Mouse (Mus musculus) intestine, embryonic 15.5 days (tissue): Measurements from ENCODE around the gene Slc5a11. TPM values are rescaled to one million over a fixed set of nuclear protein-coding genes. Genes with fewer than 3 reads are reported as not detected.
A peak's percentile ranks its signal among the peaks of the same experiment; 100 is the strongest.

ENCODE experiments used
- ATAC-seq: fragments of 200-750 bp; cut with Nextera tagmentation; 2 replicates; pipeline ENCODE4 v1.8.0; 2017; ENCODE audit warnings: moderate TSS enrichment, moderate library complexity
- H3K27ac ChIP-seq: fragments of 300-500 bp; sonication (generic); 2 replicates; pipeline ENCODE4 v1.5.1; 2015; ENCODE audit warnings: mild to moderate bottlenecking, inconsistent platforms
- H3K27me3 ChIP-seq: fragments of 300-500 bp; sonication (generic); replicated peaks from 2 replicates; pipeline ENCODE4 v1.6.1; 2015; ENCODE audit warnings: inconsistent platforms
- H3K36me3 ChIP-seq: fragments of 300-500 bp; sonication (generic); 2 replicates; pipeline ENCODE4 v1.6.1; 2015; ENCODE audit warnings: inconsistent platforms
- H3K4me1 ChIP-seq: fragments of 300-500 bp; sonication (generic); replicated peaks from 2 replicates; pipeline ENCODE4 v1.6.1; 2015; ENCODE audit warnings: inconsistent platforms
- H3K4me2 ChIP-seq: fragments of 300-500 bp; sonication (generic); replicated peaks from 2 replicates; pipeline ENCODE4 v1.6.1; 2015; ENCODE audit warnings: mild to moderate bottlenecking, inconsistent platforms
- H3K4me3 ChIP-seq: fragments of 300-500 bp; sonication (generic); replicated peaks from 2 replicates; pipeline ENCODE4 v1.5.1; 2015; ENCODE audit warnings: inconsistent platforms
- H3K9ac ChIP-seq: fragments of 300-500 bp; sonication (generic); 2 replicates; pipeline ENCODE4 v1.6.1; 2015; ENCODE audit warnings: inconsistent platforms
- H3K9me3 ChIP-seq: fragments of 300-500 bp; sonication (generic); 2 replicates; pipeline ENCODE4 v1.6.1; 2016; ENCODE audit warnings: inconsistent platforms
- WGBS: fragments of 180-500 bp; shearing (Covaris S2); methylation state at CpG from one replicate; pipeline ENCODE4 v1.1.7; 2015; 5-methylcytosine and 5-hydroxymethylcytosine counted together
- polyA plus RNA-seq: library from polyadenylated mRNA; unstranded; fragments of >200 nt; fragmentation: Nextera tagmentation; extraction: Ambion mirVana; gene quantifications from 2 replicates; pipeline ENCODE4 v1.2.1, GENCODE M21; 2015

The Slc5a11 gene
- polyA plus RNA-seq, 1 experiment from 2014 or later = 12.7 TPM

- Histone ChIP-seq H3K9me3 (no peaks in the 10 kb centered on the region), H3K27ac (no peak overlapping the region), H3K4me1 (no peaks in the 10 kb centered on the region), H3K9ac (no peak overlapping the region), H3K27me3 (no peaks in the 10 kb centered on the region), H3K4me2 (no peak overlapping the region), H3K36me3 (peaks cover 45% of the 10 kb centered on the region), H3K4me3 (no peak overlapping the region)
- WGBS = 90% methylated on average over 12 of the region's 12 CpGs
- ATAC-seq = no peak
Observed at GRCm38 (mm10) chr7:123193201-123193600, 21.4 kb upstream of the Slc5a11 start.

GRCm38 (mm10) chr7:123194696-123195095 lies 19.9 kb upstream of the Slc5a11 start:
- no peak for ATAC-seq
- H3K36me3 ChIP-seq = peaks cover 34% of the 10 kb centered on the region
- WGBS = 91% methylated on average over 8 of the region's 8 CpGs

GRCm38 (mm10) chr7:123196432-123196831 lies 18.1 kb upstream of the Slc5a11 start:
- WGBS = 74% methylated on average over 5 of the region's 5 CpGs
- Histone ChIP-seq H3K27me3 (no peaks in the 10 kb centered on the region), H3K4me1 (no peaks in the 10 kb centered on the region), H3K4me2 (no peak overlapping the region), H3K4me3 (no peak overlapping the region), H3K27ac (no peak overlapping the region), H3K36me3 (peaks cover 21% of the 10 kb centered on the region), H3K9ac (no peak overlapping the region), H3K9me3 (no peaks in the 10 kb centered on the region)
- peak; percentile 55 for ATAC-seq

More at GRCm38 (mm10) chr7:123194696-123195095, 19.9 kb upstream of the Slc5a11 start:
- H3K27ac ChIP-seq = no peak overlapping the region
- no peak overlapping the region for H3K9ac ChIP-seq
- H3K4me2 ChIP-seq = no peak overlapping the region
- H3K4me3 ChIP-seq = no peak overlapping the region
- no peaks in the 10 kb centered on the region for H3K27me3 ChIP-seq
- H3K4me1 ChIP-seq = no peaks in the 10 kb centered on the region
- H3K9me3 ChIP-seq = no peaks in the 10 kb centered on the region

DNA sequence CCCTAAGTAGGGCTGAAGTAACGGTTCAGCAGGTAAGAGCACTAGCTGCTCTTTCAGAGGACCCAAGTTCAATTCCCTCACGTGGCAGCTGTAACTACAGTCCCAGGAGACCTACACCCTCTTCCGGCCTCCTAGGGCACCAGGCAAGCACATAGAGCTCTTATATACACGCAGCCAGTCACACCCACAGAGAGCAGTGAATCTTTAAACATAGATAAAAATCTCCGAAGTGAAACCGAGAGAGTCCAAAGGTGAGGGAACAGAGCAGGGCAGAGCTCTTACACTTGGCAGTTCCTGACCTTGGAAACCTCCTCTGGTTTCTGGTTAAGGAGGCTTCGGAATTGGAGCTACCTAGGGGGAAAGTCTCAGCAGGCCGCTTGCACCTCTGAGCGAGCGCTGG lies 15.9 kb upstream of the Slc5a11 start:
- H3K27ac ChIP-seq = peak overlapping the region; percentile 44
- peak; percentile 83 for ATAC-seq
- WGBS = 40% methylated on average over 10 of the region's 10 CpGs

GRCm38 (mm10) chr7:123199151-123199550 lies 15.4 kb upstream of the Slc5a11 start:
- H3K4me3 ChIP-seq = no peak overlapping the region
- no peak overlapping the region for H3K4me2 ChIP-seq
- H3K27me3 ChIP-seq = no peaks in the 10 kb centered on the region
- H3K36me3 ChIP-seq = 0 out of 2 replicates have a peak, but pooled peaks cover 3% of the 10 kb centered on the region
- no peaks in the 10 kb centered on the region for H3K4me1 ChIP-seq
- H3K9ac ChIP-seq = no peak overlapping the region
- ATAC-seq = peak; percentile 21; the same call in 1 of the 2 replicates
- WGBS = 65% methylated on average over 3 of the region's 3 CpGs
- H3K9me3 ChIP-seq = no peaks in the 10 kb centered on the region
- H3K27ac ChIP-seq = peak overlapping the region; percentile 44

More for the DNA sequence above, 15.9 kb upstream of the Slc5a11 start:
- Histone ChIP-seq H3K9ac (no peak overlapping the region), H3K27me3 (no peaks in the 10 kb centered on the region), H3K4me2 (no peak overlapping the region), H3K9me3 (no peaks in the 10 kb centered on the region), H3K36me3 (0 out of 2 replicates have a peak, but pooled peaks cover 3% of the 10 kb centered on the region), H3K4me1 (no peaks in the 10 kb centered on the region), H3K4me3 (no peak overlapping the region)

DNA sequence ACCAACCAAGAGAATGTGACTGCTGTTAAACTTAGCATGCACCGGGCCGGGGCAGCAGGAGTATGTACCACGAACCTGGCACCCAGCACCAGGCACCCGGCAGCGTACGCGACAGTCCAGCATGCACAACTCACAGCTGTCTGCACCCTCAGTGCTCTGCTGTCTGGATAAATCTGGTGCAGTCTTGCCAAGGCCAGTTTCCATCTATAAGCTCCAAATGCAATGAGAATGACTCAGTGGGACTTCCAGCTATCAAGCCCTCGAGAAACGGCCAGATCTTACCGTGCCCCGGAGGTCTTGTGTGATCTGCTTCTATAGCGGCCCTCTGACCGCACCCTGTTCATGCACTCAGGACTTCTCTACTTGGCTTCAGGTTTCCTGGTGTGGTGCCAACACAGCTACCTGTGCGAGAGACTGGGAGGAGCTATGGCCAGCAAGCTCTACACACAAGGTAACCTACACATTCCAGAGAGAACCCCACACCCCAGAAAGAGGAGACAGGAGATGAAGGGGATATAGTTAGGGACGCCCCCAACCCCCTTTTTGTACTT lies 14.8 kb upstream of the Slc5a11 start:
- Histone ChIP-seq H3K9me3 (no peaks in the 10 kb centered on the region), H3K27me3 (no peaks in the 10 kb centered on the region), H3K4me3 (no peak overlapping the region), H3K27ac (no peak overlapping the region), H3K9ac (no peak overlapping the region), H3K4me2 (no peak overlapping the region), H3K4me1 (no peaks in the 10 kb centered on the region), H3K36me3 (0 out of 2 replicates have a peak, but pooled peaks cover 3% of the 10 kb centered on the region)
- ATAC-seq = peak; percentile 19; the same call in 1 of the 2 replicates
- WGBS = 87% methylated on average over 15 of the region's 15 CpGs

DNA sequence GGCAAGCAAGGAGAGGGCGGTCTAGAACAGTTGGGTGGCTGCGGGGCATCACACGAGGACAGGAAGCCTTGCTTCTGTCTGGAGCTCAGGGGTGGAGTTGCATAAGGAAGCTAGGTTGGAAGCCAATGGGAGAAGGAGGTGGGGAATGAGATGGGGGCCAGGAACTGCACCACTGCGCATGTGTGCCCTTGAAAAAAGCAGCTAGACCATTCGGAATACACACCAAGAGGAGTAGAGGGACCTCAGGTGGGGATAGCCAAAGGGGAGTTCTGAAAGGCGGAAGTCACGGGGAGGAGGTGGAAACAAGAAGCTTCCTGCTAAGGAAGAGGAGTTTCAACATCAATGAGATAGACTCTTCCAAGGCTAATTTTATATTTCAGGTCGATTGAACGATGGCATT lies 13.9 kb upstream of the Slc5a11 start:
- Histone ChIP-seq H3K36me3 (no peaks in the 10 kb centered on the region), H3K4me2 (no peak overlapping the region), H3K4me1 (no peaks in the 10 kb centered on the region), H3K4me3 (no peak overlapping the region), H3K27me3 (no peaks in the 10 kb centered on the region), H3K27ac (no peak overlapping the region), H3K9me3 (no peaks in the 10 kb centered on the region), H3K9ac (no peak overlapping the region)
- 77% methylated on average over 9 of the region's 9 CpGs for WGBS
- no peak for ATAC-seq

DNA sequence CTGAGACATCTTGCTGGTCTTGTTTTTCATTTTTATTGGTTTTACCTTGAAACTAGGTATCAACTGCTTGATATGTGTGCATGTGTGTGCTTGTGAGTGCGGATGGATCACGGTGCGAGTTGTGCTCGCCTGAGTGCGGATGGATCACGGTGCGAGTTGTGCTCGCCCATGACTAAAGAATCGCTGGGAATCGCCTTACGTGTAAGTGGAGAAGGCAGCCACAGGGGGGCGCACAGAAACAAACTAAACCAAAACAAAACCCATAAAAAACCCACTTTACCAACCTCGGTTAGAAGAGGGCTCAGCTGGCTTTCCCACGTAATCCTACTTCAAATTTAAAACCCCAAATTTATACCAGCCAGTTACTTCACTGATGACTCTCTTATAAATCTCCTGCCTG lies 9.3 kb upstream of the Slc5a11 start:
- H3K9ac ChIP-seq = no peak overlapping the region
- H3K27me3 ChIP-seq = no peaks in the 10 kb centered on the region
- H3K36me3 ChIP-seq = no peaks in the 10 kb centered on the region
- no peak overlapping the region for H3K4me3 ChIP-seq
- no peaks in the 10 kb centered on the region for H3K9me3 ChIP-seq
- peaks cover 6% of the 10 kb centered on the region; the same call in 1 of the 2 replicates for H3K4me1 ChIP-seq
- no peak for ATAC-seq
- no peak overlapping the region for H3K4me2 ChIP-seq
- H3K27ac ChIP-seq = no peak overlapping the region
- WGBS = 31% methylated on average over 14 of the region's 14 CpGs

GRCm38 (mm10) chr7:123207561-123207960 lies 7.0 kb upstream of the Slc5a11 start:
- Histone ChIP-seq H3K9me3 (no peaks in the 10 kb centered on the region), H3K4me2 (no peak overlapping the region), H3K4me1 (peaks cover 6% of the 10 kb centered on the region; the same call in 1 of the 2 replicates), H3K4me3 (no peak overlapping the region), H3K27me3 (no peaks in the 10 kb centered on the region), H3K9ac (no peak overlapping the region), H3K27ac (no peak overlapping the region), H3K36me3 (no peaks in the 10 kb centered on the region)
- ATAC-seq = no peak
- 66% methylated on average over 6 of the region's 6 CpGs for WGBS

DNA sequence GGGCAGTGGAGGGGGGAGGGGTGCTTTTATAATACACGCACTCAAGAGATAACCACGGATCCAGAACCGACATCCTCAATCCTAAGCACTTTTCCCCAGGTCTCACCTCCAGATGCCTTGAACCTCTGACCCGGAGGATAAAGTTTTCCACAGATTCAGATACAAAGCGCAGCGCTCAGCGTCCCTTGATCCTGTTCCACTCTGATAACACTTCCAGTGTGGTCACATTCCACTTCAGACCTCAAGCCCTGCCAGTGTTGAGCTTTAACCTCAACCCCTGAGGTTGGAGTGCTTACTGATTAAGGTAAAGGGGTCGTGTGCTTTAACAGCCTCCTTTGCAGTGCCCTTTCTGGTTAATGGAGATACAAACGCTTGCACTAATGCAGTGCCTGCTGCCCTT lies 4.7 kb upstream of the Slc5a11 start:
- H3K9me3 ChIP-seq = no peaks in the 10 kb centered on the region
- H3K36me3 ChIP-seq = no peaks in the 10 kb centered on the region
- 39% methylated on average over 9 of the region's 9 CpGs for WGBS
- H3K4me3 ChIP-seq = no peak overlapping the region
- peak; percentile 34 for ATAC-seq
- no peak overlapping the region for H3K27ac ChIP-seq
- no peak overlapping the region for H3K4me2 ChIP-seq
- H3K27me3 ChIP-seq = no peaks in the 10 kb centered on the region
- H3K9ac ChIP-seq = no peak overlapping the region
- peaks cover 17% of the 10 kb centered on the region for H3K4me1 ChIP-seq

- H3K4me3 ChIP-seq = no peak overlapping the region
- no peaks in the 10 kb centered on the region for H3K27me3 ChIP-seq
- H3K4me1 ChIP-seq = peaks cover 18% of the 10 kb centered on the region
- no peaks in the 10 kb centered on the region for H3K9me3 ChIP-seq
- H3K36me3 ChIP-seq = no peaks in the 10 kb centered on the region
- no peak overlapping the region for H3K9ac ChIP-seq
- no peak for ATAC-seq
- no peak overlapping the region for H3K4me2 ChIP-seq
- no peak overlapping the region for H3K27ac ChIP-seq
- WGBS = 63% methylated on average over 5 of the region's 5 CpGs
Observed at GRCm38 (mm10) chr7:123211461-123211860, 3.1 kb upstream of the Slc5a11 start.

GRCm38 (mm10) chr7:123212316-123212715 lies 2.3 kb upstream of the Slc5a11 start:
- WGBS = 84% methylated on average over 5 of the region's 5 CpGs
- ATAC-seq = no peak

GRCm38 (mm10) chr7:123215138-123215537 lies 558 bp downstream of the Slc5a11 start:
- Histone ChIP-seq H3K4me2 (peak overlapping the region; percentile 44), H3K27me3 (no peaks in the 10 kb centered on the region), H3K27ac (peak overlapping the region; percentile 82), H3K9me3 (no peaks in the 10 kb centered on the region), H3K4me1 (peaks cover 20% of the 10 kb centered on the region), H3K4me3 (peak overlapping the region; percentile 19), H3K9ac (peak overlapping the region; percentile 26; the same call in 1 of the 2 replicates), H3K36me3 (no peaks in the 10 kb centered on the region)
- ATAC-seq = peak; percentile 11
- 66% methylated on average over 2 of the region's 2 CpGs for WGBS

More at GRCm38 (mm10) chr7:123212316-123212715, 2.3 kb upstream of the Slc5a11 start:
- Histone ChIP-seq H3K27ac (no peak overlapping the region), H3K36me3 (no peaks in the 10 kb centered on the region), H3K9me3 (no peaks in the 10 kb centered on the region), H3K4me3 (no peak overlapping the region), H3K4me2 (no peak overlapping the region), H3K4me1 (peaks cover 18% of the 10 kb centered on the region), H3K9ac (no peak overlapping the region), H3K27me3 (no peaks in the 10 kb centered on the region)
